Mouse (Mus musculus) spleen, postnatal 14 days (tissue): ENCODE data around the gene Lnx2.

ENCODE experiments used
- DNase-seq, 2 experiments: peaks; one replicate each; pipeline ENCODE4 v3.0.0; 2021 to 2022; ENCODE audit warnings: low spot score in 2 of 2

Lnx2 gene

DNA sequence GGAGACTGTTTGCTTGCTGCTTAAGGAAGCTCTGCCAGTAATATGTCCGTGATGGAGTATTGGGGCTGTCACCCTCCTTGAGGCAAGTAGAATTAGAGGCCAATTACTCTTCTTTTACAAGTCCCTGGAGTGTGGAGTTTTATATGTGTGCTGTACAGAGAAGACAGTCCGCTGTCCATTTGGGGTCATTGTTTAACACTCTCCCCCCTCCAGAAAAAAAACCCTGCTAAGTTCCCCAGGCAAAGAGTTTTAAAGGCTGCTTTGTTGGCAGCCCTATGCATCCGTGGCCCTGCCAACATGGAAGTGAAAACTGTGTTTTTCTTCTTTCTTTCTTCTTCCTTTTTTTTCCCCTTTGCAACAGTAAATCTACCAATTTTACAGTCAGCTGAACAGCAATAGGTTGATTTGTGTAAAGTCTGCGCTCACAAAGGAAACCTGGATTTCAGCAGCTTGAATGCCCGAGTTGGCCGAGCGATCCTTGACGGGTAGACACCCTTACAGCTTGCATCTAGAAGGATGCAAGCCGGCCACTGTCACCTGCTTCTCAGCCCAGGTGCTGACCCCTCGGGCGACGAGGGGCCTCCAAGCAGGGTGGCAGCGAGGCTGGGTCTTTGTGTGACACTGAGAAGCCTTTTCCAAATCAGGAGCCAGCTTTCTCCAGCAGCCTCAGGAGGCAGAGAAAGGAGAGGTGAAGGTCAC is 107.5 kb downstream of the Lnx2 start:
- DNase-seq, result no peak
